Mouse (Mus musculus) stomach, embryonic 14.5 days (tissue): ENCODE results near the gene Samd15. TPM values are rescaled to one million over a fixed set of nuclear protein-coding genes. Genes with fewer than 3 reads are reported as not detected.

ENCODE experiments used
- ATAC-seq: fragments of 200-750 bp; cut with Nextera tagmentation; 2 replicates; pipeline ENCODE4 v1.8.0; 2017; ENCODE audit warnings: low read depth, moderate TSS enrichment; ENCODE audit not compliant: insufficient number of reproducible peaks, insufficient read depth, low FRiP score
- H3K27ac ChIP-seq: fragments of 300-500 bp; sonication (generic); 2 replicates; pipeline ENCODE4 v1.5.1; 2014; ENCODE audit warnings: mild to moderate bottlenecking, low read length, moderate library complexity, mixed read lengths
- H3K27me3 ChIP-seq: fragments of 300-500 bp; sonication (generic); 2 replicates; pipeline ENCODE4 v1.6.1; 2014; ENCODE audit warnings: low read length, control low read depth, mixed read lengths; ENCODE audit not compliant: control insufficient read depth, insufficient read depth
- H3K36me3 ChIP-seq: fragments of 300-500 bp; sonication (generic); 2 replicates; pipeline ENCODE4 v1.6.1; 2014; ENCODE audit warnings: mild to moderate bottlenecking, control low read depth, low read length, moderate library complexity, mixed read lengths; ENCODE audit not compliant: control insufficient read depth, insufficient read depth
- H3K4me1 ChIP-seq: fragments of 300-500 bp; sonication (generic); 2 replicates; pipeline ENCODE4 v1.6.1; 2014; ENCODE audit warnings: low read length, control low read depth, mixed read lengths; ENCODE audit not compliant: control insufficient read depth, insufficient read depth
- H3K4me2 ChIP-seq: fragments of 300-500 bp; sonication (generic); replicated peaks from 2 replicates; pipeline ENCODE4 v1.6.1; 2014; ENCODE audit warnings: low read depth, low read length, control low read depth
- H3K4me3 ChIP-seq: fragments of 300-500 bp; sonication (generic); 2 replicates; pipeline ENCODE4 v1.5.1; 2014; ENCODE audit warnings: low read depth, low read length, control low read depth
- H3K9ac ChIP-seq: fragments of 300-500 bp; sonication (generic); replicated peaks from 2 replicates; pipeline ENCODE4 v1.6.1; 2014; ENCODE audit warnings: low read depth, mild to moderate bottlenecking, control low read depth, low read length, moderate library complexity, mixed read lengths
- H3K9me3 ChIP-seq: fragments of 300-500 bp; sonication (generic); 2 replicates; pipeline ENCODE4 v1.6.1; 2016; ENCODE audit warnings: low read depth, low read length, control low read depth; ENCODE audit not compliant: control insufficient read depth
- WGBS: fragments of 180-500 bp; shearing (Covaris S2); extraction: QIAGEN DNeasy Blood & Tissue Kit; methylation state at CpG from one replicate; pipeline ENCODE4 v1.1.7; 2014; 5-methylcytosine and 5-hydroxymethylcytosine counted together
- polyA plus RNA-seq: library from polyadenylated mRNA; unstranded; fragments of >200 nt; fragmentation: Nextera tagmentation; extraction: Ambion mirVana; gene quantifications from 2 replicates; pipeline ENCODE4 v1.2.1, GENCODE M21; 2014

Gene Samd15
- polyA plus RNA-seq, 1 experiment from 2014 or later, result 2.4 TPM

DNA sequence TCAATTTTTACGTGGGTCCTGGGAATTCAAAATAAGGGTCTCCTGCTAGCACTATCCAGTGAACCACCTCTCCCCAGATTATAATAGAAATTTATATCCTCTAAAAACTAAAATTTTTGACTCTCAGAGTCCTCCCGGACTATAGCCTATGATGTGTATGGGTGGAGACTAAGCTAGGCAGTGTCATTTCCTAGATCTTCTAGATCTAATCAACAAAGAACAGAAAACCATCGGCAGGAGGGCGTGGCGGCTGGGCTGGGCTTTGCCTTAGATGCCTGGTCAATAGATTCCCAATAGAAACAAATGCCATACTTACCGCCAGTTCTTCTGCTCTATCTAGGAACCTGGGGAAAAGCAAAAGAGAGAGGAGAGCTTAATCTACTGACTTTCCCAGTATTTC, 50.6 kb downstream of the Samd15 start:
- Histone ChIP-seq H3K4me2 (no peak overlapping the region), H3K27me3 (no peaks in the 10 kb centered on the region), H3K9me3 (no peaks in the 10 kb centered on the region), H3K4me3 (no peak overlapping the region), H3K27ac (no peak overlapping the region), H3K4me1 (no peaks in the 10 kb centered on the region), H3K36me3 (peaks cover 60% of the 10 kb centered on the region), H3K9ac (no peak overlapping the region)
- ATAC-seq, result no peak
- 82% methylated on average over 6 of the region's 6 CpGs for WGBS

DNA sequence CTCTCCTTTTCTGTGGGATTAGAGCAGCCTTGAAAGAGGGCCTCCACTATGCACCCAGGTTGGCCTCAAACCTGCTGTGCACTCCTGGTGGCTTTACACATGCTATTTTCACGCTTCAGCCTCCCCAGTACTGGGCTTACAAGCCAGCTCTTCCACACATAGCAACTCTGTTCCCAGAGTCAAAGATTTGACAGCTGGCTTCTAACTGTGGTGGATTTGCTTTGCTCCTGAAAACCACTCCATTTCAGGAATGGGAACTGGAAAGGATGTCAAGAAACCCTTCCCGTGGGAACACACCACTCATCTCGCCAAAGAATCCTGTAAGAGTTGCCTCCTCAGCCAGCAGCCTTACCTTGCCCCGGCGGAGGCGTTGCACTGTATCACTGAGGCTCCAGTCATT, 54.4 kb downstream of the Samd15 start:
- Histone ChIP-seq H3K9me3 (no peaks in the 10 kb centered on the region), H3K4me3 (no peak overlapping the region), H3K27ac (no peak overlapping the region), H3K4me1 (no peaks in the 10 kb centered on the region), H3K36me3 (peaks cover 76% of the 10 kb centered on the region), H3K27me3 (no peaks in the 10 kb centered on the region), H3K9ac (no peak overlapping the region), H3K4me2 (no peak overlapping the region)
- ATAC-seq, result no peak
- WGBS, result 92% methylated on average over 6 of the region's 6 CpGs

DNA sequence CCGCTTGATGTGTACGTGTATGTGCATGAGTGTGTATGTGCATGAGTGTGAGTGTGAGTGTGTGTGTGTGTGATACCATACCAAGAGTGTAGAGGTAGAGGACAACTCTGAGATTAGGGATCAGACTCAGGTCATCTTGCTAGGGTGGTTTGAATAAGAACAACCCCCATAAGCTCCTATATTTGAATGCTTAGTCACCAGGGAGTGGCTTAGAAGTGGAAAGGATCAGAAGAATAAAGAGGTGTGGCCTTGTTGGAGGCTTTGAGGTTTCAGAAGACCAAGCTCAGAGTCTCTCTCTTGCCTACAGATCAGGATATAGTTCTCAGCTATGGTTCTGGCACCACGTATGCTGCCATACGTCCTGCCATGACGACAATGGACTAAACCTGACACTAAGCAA, 57.1 kb downstream of the Samd15 start:
- ATAC-seq, result no peak
- 95% methylated on average over 5 of the region's 5 CpGs for WGBS

DNA sequence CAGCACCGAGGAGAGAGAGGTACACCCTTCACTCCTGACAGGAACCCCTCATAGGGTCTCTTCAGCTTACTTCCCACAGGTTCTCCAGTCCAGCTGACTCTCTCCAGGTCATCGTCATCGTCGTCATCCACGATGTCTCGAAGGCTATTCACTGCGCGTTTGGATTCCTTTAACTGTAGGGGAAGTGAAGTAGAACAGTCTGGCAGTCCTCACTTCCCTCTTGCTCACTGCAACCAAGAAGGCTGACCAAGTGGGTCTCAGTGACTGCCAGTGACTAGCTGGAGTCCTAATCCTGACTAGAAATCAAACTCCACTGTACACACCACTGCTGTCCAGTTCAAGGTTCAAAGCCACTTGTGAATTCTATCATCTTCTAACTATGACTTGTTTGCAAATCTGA, 61.0 kb downstream of the Samd15 start:
- no peak for ATAC-seq
- Histone ChIP-seq H3K4me2 (no peak overlapping the region), H3K27me3 (no peaks in the 10 kb centered on the region), H3K36me3 (peaks cover 57% of the 10 kb centered on the region), H3K4me1 (no peaks in the 10 kb centered on the region), H3K9me3 (no peaks in the 10 kb centered on the region), H3K9ac (no peak overlapping the region), H3K4me3 (no peak overlapping the region), H3K27ac (no peak overlapping the region)
- 98% methylated on average over 8 of the region's 8 CpGs for WGBS

More for the DNA sequence above, 57.1 kb downstream of the Samd15 start:
- H3K4me1 ChIP-seq, result no peaks in the 10 kb centered on the region
- H3K27me3 ChIP-seq, result no peaks in the 10 kb centered on the region
- H3K9me3 ChIP-seq, result no peaks in the 10 kb centered on the region
- no peak overlapping the region for H3K27ac ChIP-seq
- H3K36me3 ChIP-seq, result peaks cover 66% of the 10 kb centered on the region
- no peak overlapping the region for H3K9ac ChIP-seq
- no peak overlapping the region for H3K4me2 ChIP-seq
- no peak overlapping the region for H3K4me3 ChIP-seq

Other genes with a start within 250 kb of the Samd15 start
- 0.32 and 0.61 TPM in 2 replicates for gene Zdhhc22, start 209.3 kb upstream of the Samd15 start, polyA plus RNA-seq
- 0.77 and 1.3 TPM in 2 replicates for gene Tmem63c, start 178.4 kb upstream of the Samd15 start, polyA plus RNA-seq
- 2.0 and 3.1 TPM in 2 replicates for gene Ngb, start 97.2 kb upstream of the Samd15 start, polyA plus RNA-seq
- gene Gstz1, start 52.6 kb upstream of the Samd15 start, polyA plus RNA-seq, result 44.2 and 48.0 TPM in 2 replicates
- 17.4 and 18.7 TPM in 2 replicates for gene Pomt2, start 51.8 kb upstream of the Samd15 start, polyA plus RNA-seq
- gene Tmed8, start 731 bp downstream of the Samd15 start, polyA plus RNA-seq, result 3.0 and 3.4 TPM in 2 replicates
- gene Noxred1, start 39.0 kb downstream of the Samd15 start, polyA plus RNA-seq, result 0.67 and 0.78 TPM in 2 replicates
- 47.2 and 48.3 TPM in 2 replicates for gene Vipas39, start 66.5 kb downstream of the Samd15 start, polyA plus RNA-seq
- 176 and 187 TPM in 2 replicates for gene Ahsa1, start 66.8 kb downstream of the Samd15 start, polyA plus RNA-seq
- gene Ism2, start 100.0 kb downstream of the Samd15 start, polyA plus RNA-seq, result 0.29 and 0.57 TPM in 2 replicates
- 93.4 and 100 TPM in 2 replicates for gene Sptlc2, start 188.6 kb downstream of the Samd15 start, polyA plus RNA-seq
- gene Slirp, start 244.2 kb downstream of the Samd15 start, polyA plus RNA-seq, result 256 and 281 TPM in 2 replicates
- 64.0 and 76.9 TPM in 2 replicates for gene Alkbh1, start 244.3 kb downstream of the Samd15 start, polyA plus RNA-seq